Mouse (Mus musculus) midbrain, embryonic 10.5 days (tissue): ENCODE data around the gene St5. TPM values are rescaled to one million over a fixed set of nuclear protein-coding genes. Genes with fewer than 3 reads are reported as not detected.

Experiments
- DNase-seq: peaks from one replicate; pipeline ENCODE4 v3.0.0-alpha.2; 2017; ENCODE audit warnings: low spot score
- H3K27ac ChIP-seq: fragments of 300-500 bp; sonication (generic); replicated peaks from 2 replicates; pipeline ENCODE4 v1.5.1; 2016; ENCODE audit warnings: mild to moderate bottlenecking
- H3K27me3 ChIP-seq: fragments of 300-500 bp; sonication (generic); 2 replicates; pipeline ENCODE4 v1.6.1; 2016; ENCODE audit warnings: low read depth, mild to moderate bottlenecking; ENCODE audit not compliant: poor library complexity, severe bottlenecking
- H3K36me3 ChIP-seq: fragments of 300-500 bp; sonication (generic); 2 replicates; pipeline ENCODE4 v1.6.1; 2016; ENCODE audit warnings: mild to moderate bottlenecking, moderate library complexity
- H3K4me1 ChIP-seq: fragments of 300-500 bp; sonication (generic); 2 replicates; pipeline ENCODE4 v1.6.1; 2016
- H3K4me3 ChIP-seq: fragments of 300-500 bp; sonication (generic); 2 replicates; pipeline ENCODE4 v1.5.1; 2016; ENCODE audit warnings: mild to moderate bottlenecking, moderate library complexity
- H3K9me3 ChIP-seq: fragments of 300-500 bp; sonication (generic); replicated peaks from 2 replicates; pipeline ENCODE4 v1.6.1; 2016; ENCODE audit warnings: mild to moderate bottlenecking
- WGBS: fragments of 180-500 bp; shearing (Covaris S2); methylation state at CpG from one replicate; pipeline ENCODE4 v1.1.7; 2016; 5-methylcytosine and 5-hydroxymethylcytosine counted together
- polyA plus RNA-seq: library from polyadenylated mRNA; unstranded; fragments of >200 nt; fragmentation: Nextera tagmentation; extraction: Ambion mirVana; gene quantifications from 2 replicates; pipeline ENCODE4 v1.2.1, GENCODE M21; 2016

Gene St5
- polyA plus RNA-seq, 1 experiment from 2014 or later: 36.3 TPM

GRCm38 (mm10) chr7:109563775-109564362 is 139.5 kb downstream of the St5 start:
- 90% methylated on average over 4 of the region's 4 CpGs for WGBS
- no peak overlapping the region for H3K4me3 ChIP-seq
- H3K27me3 ChIP-seq: no peaks in the 10 kb centered on the region
- no peaks in the 10 kb centered on the region for H3K9me3 ChIP-seq
- no peak for DNase-seq
- H3K27ac ChIP-seq: no peak overlapping the region
- H3K4me1 ChIP-seq: peaks cover 22% of the 10 kb centered on the region
- H3K36me3 ChIP-seq: no peaks in the 10 kb centered on the region

DNA sequence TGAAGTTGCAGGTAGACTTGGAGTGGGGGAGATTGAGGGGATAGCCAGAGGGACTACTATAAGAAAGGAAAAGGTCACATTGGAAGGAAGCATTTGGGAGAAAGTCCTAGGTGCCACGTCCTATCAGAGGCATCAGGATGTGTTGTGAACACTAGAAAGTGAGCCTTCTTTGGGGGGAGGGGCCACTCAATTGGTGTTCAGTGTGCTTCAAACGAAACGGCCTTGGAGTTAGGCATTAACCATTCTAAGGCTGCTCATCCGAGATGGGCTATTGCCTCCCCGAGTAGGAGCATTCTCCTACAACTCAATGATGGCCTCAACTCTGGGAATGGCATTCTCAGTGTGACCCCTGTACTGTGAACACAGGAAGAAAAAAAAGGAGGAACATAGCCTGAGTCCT is 140.7 kb downstream of the St5 start:
- Histone ChIP-seq H3K4me3 (no peak overlapping the region), H3K4me1 (peaks cover 23% of the 10 kb centered on the region)
- 82% methylated on average over 5 of the region's 5 CpGs for WGBS

DNA sequence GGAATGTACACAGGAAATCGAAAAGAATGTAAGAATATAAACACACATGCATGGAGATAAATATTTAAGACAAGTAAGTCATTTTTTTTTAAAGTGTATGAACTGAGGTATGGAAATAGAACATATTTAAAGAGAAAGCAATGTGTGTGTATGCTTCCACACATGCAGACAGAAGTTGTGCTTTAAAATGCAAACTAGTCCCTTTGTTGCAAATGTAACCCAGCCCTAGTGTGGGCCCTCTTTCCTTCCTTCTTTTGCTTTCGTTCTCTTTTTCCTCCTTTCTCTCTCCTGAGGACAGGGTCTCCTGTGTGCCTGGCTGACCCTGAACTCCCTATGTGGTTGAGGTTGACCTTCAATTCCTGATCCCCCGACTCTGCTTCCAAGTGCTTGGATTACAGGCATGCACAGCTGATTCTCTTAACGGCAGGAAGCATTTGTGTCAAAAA is 141.2 kb downstream of the St5 start:
- no peaks in the 10 kb centered on the region for H3K36me3 ChIP-seq
- H3K9me3 ChIP-seq: no peaks in the 10 kb centered on the region
- WGBS: 68% methylated on average over 4 of the region's 4 CpGs
- H3K27me3 ChIP-seq: no peaks in the 10 kb centered on the region
- no peak overlapping the region for H3K4me3 ChIP-seq
- H3K27ac ChIP-seq: no peak overlapping the region
- peaks cover 26% of the 10 kb centered on the region for H3K4me1 ChIP-seq
- DNase-seq: no peak

More for the DNA sequence above, 140.7 kb downstream of the St5 start:
- Histone ChIP-seq H3K36me3 (no peaks in the 10 kb centered on the region), H3K27ac (no peak overlapping the region), H3K9me3 (no peaks in the 10 kb centered on the region), H3K27me3 (no peaks in the 10 kb centered on the region)
- no peak for DNase-seq

- no peak for DNase-seq
- Histone ChIP-seq H3K27ac (no peak overlapping the region; the same call in 1 of the 2 replicates), H3K27me3 (no peaks in the 10 kb centered on the region), H3K9me3 (no peaks in the 10 kb centered on the region), H3K4me1 (peaks cover 26% of the 10 kb centered on the region), H3K4me3 (no peak overlapping the region), H3K36me3 (peaks cover 4% of the 10 kb centered on the region)
- 83% methylated on average over 8 of the region's 8 CpGs for WGBS
These were observed 141.8 kb downstream of the St5 start for GRCm38 (mm10) chr7:109561466-109562153.

GRCm38 (mm10) chr7:109559536-109559935 is 143.9 kb downstream of the St5 start:
- H3K27ac ChIP-seq: peak overlapping the region; percentile 55
- H3K9me3 ChIP-seq: no peaks in the 10 kb centered on the region
- peaks cover 14% of the 10 kb centered on the region for H3K36me3 ChIP-seq
- no peak for DNase-seq
- no peaks in the 10 kb centered on the region for H3K27me3 ChIP-seq
- H3K4me3 ChIP-seq: no peak overlapping the region
- H3K4me1 ChIP-seq: peaks cover 26% of the 10 kb centered on the region
- WGBS: 62% methylated on average over 6 of the region's 6 CpGs

DNA sequence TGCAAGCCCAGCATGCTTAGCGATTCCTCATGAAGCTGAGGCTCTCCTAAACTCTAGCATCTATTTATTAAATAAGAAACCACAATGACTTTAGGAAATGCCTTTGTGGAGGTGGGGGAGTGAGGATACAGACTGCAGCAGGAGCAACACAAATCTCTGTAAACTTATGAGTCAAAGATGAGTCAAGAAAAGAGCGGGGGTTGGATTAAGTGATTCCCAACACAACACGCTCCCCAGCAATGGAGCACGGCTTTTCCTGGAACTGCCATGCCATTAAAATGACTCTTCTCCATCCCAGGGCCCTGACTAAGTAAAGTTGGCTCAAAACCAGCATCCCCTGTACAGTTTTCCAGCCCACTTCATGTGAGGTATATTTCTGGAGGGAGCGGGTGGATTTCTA is 156.7 kb downstream of the St5 start:
- DNase-seq: no peak
- H3K4me1 ChIP-seq: no peaks in the 10 kb centered on the region
- no peaks in the 10 kb centered on the region for H3K9me3 ChIP-seq
- H3K36me3 ChIP-seq: peaks cover 71% of the 10 kb centered on the region
- no peak overlapping the region for H3K4me3 ChIP-seq
- WGBS: 93% methylated on average over 5 of the region's 5 CpGs
- no peaks in the 10 kb centered on the region for H3K27me3 ChIP-seq
- H3K27ac ChIP-seq: no peak overlapping the region

- 91% methylated on average over 2 of the region's 2 CpGs for whole genome bisulfite sequencing
- Histone ChIP-seq H3K4me1 (no peaks in the 10 kb centered on the region), H3K36me3 (peaks cover 74% of the 10 kb centered on the region)
These were observed 157.2 kb downstream of the St5 start for GRCm38 (mm10) chr7:109546186-109546585.

GRCm38 (mm10) chr7:109545255-109545993 is 158.0 kb downstream of the St5 start:
- H3K27ac ChIP-seq: peak overlapping the region; percentile 30; the same call in 1 of the 2 replicates
- no peak overlapping the region for H3K4me3 ChIP-seq
- 82% methylated on average over 10 of the region's 10 CpGs for WGBS
- H3K36me3 ChIP-seq: peaks cover 76% of the 10 kb centered on the region
- DNase-seq: no peak
- no peaks in the 10 kb centered on the region for H3K4me1 ChIP-seq
- H3K27me3 ChIP-seq: no peaks in the 10 kb centered on the region
- H3K9me3 ChIP-seq: no peaks in the 10 kb centered on the region

More at GRCm38 (mm10) chr7:109546186-109546585, 157.2 kb downstream of the St5 start:
- DNase-seq: no peak
- Histone ChIP-seq H3K27ac (no peak overlapping the region), H3K27me3 (no peaks in the 10 kb centered on the region), H3K9me3 (no peaks in the 10 kb centered on the region), H3K4me3 (no peak overlapping the region)

- Histone ChIP-seq H3K36me3 (peaks cover 78% of the 10 kb centered on the region), H3K27me3 (no peaks in the 10 kb centered on the region), H3K27ac (no peak overlapping the region), H3K9me3 (no peaks in the 10 kb centered on the region), H3K4me1 (no peaks in the 10 kb centered on the region), H3K4me3 (no peak overlapping the region)
- WGBS: 81% methylated on average over 5 of the region's 5 CpGs
- DNase-seq: no peak
These were observed 158.6 kb downstream of the St5 start for GRCm38 (mm10) chr7:109544792-109545191.

DNA sequence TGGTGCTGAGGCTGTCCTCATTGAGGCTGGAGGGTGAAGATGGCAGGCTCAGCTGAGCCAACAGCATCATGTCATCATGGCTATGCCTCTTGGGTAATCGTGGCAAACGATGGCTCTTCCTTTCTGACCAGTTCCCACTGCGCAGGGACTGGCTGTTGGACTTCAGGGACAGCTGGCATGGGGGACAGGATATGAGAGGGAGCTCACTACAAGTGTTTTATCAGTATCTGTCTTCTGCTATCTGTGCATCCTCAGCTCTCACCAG is 161.1 kb downstream of the St5 start:
- no peaks in the 10 kb centered on the region for H3K9me3 ChIP-seq
- H3K27me3 ChIP-seq: no peaks in the 10 kb centered on the region
- no peak for DNase-seq
- peaks cover 73% of the 10 kb centered on the region for H3K36me3 ChIP-seq
- H3K27ac ChIP-seq: no peak overlapping the region
- no peak overlapping the region for H3K4me3 ChIP-seq
- 89% methylated on average over 3 of the region's 3 CpGs for WGBS
- no peaks in the 10 kb centered on the region for H3K4me1 ChIP-seq

DNA sequence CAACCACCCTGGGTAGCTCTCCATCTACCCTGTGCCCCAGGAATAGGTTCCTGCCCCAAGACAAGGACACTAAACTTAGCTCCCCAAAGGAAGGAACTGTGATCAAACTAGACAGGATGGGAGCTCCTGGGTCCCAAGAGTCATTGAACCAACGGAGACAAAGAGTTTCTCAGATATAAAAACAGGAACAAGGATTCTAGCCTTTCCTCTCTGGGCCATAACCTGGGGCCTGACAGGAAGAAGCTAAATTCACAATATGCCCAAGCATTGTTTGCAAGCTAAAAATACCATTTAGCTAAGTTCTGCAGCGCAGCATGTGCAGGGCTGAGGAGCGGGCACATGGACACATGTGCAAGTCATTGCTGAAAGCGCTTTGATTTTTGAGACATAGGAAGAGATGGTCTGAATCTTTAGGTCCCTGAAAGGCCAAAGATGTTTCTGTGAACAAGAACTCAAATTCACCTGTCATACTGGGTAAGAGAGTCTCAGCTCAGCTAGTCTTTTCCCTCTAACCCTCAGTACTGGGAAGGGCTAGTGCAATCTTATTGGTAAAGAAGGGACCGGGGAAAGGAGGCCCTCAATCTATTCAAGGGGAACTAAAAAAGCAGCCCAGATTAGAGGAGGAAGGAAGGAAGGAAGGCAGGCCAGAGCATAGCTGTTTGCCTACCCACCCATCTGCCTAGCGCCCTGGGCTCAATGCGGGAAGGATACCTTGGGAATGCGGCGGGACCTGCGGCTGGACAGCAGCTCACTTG is 161.6 kb downstream of the St5 start:
- 93% methylated on average over 10 of the region's 10 CpGs for WGBS
- DNase-seq: no peak
- Histone ChIP-seq H3K4me1 (peaks cover under 1% of the 10 kb centered on the region; the same call in 1 of the 2 replicates), H3K36me3 (peaks cover 73% of the 10 kb centered on the region), H3K4me3 (no peak overlapping the region), H3K27me3 (no peaks in the 10 kb centered on the region), H3K27ac (no peak overlapping the region), H3K9me3 (no peaks in the 10 kb centered on the region)

DNA sequence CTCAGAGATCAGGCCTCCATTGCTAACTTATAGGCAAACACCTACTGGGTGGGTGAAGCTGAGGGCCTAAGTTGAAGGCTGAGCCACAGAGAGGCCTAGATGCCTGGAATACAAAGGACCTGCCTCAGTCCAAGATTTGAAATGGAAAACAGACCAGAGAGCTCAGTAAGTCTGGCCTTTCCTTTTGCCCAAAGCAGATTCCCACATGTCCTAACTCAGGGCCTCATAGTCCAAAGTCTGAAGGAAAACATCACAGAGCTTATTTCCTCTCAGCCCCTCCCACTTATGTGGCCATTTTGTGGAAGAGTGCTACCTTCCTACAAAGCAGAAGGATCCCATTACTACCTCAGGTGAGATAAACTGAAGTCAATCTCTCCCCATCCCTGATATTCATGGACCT is 162.5 kb downstream of the St5 start:
- Histone ChIP-seq H3K4me3 (no peak overlapping the region), H3K27ac (no peak overlapping the region), H3K4me1 (peaks cover 5% of the 10 kb centered on the region; the same call in 1 of the 2 replicates), H3K36me3 (peaks cover 77% of the 10 kb centered on the region), H3K9me3 (no peaks in the 10 kb centered on the region), H3K27me3 (no peaks in the 10 kb centered on the region)
- no peak for DNase-seq
